Comparison of ENCODE assay signal across 23 mouse cellular contexts in genomic region chr8:80941621-80942020, GRCm38 (mm10).
"Had no signal": no experiment of that assay in that cellular context is flagged by ENCODE, and none has a peak within 500 bp of the region (broad histone marks: within the 10 kb centered on the region; RNA-seq: fewer than 3 reads in every experiment).

No protein-coding gene starts in this region.

- H3K4me3 ChIP-seq: limb, embryonic 10.5 days; limb, embryonic 13.5 days; liver, embryonic 12.5 days; liver, embryonic 15.5 days; lung, embryonic 15.5 days; megakaryocyte, embryonic 14.5 days; midbrain, embryonic 10.5 days; midbrain, embryonic 13.5 days; neural tube, embryonic 12.5 days; neural tube, embryonic 15.5 days; stomach, embryonic 15.5 days had no signal

- ATAC-seq: liver, embryonic 12.5 days; midbrain, embryonic 13.5 days; midbrain, embryonic 16.5 days had no signal

- H3K9me3 ChIP-seq: limb, embryonic 10.5 days; limb, embryonic 13.5 days; liver, embryonic 12.5 days; liver, embryonic 15.5 days; lung, embryonic 15.5 days; midbrain, embryonic 10.5 days; midbrain, embryonic 13.5 days; neural tube, embryonic 12.5 days; neural tube, embryonic 15.5 days; stomach, embryonic 15.5 days had no signal

- H3K36me3 ChIP-seq: limb, embryonic 10.5 days; limb, embryonic 13.5 days; liver, embryonic 12.5 days; liver, embryonic 15.5 days; lung, embryonic 15.5 days; midbrain, embryonic 10.5 days; midbrain, embryonic 13.5 days; neural tube, embryonic 12.5 days; neural tube, embryonic 15.5 days; stomach, embryonic 15.5 days had no signal

- H3K4me1 ChIP-seq: liver, embryonic 12.5 days; liver, embryonic 15.5 days; neural tube, embryonic 12.5 days had no signal

- H3K27ac ChIP-seq: kidney, postnatal 0 days; limb, embryonic 10.5 days; limb, embryonic 13.5 days; liver, embryonic 12.5 days; liver, embryonic 15.5 days; lung, embryonic 15.5 days; midbrain, embryonic 10.5 days; midbrain, embryonic 13.5 days; neural tube, embryonic 12.5 days; neural tube, embryonic 15.5 days; stomach, embryonic 15.5 days had no signal

- H3K9ac ChIP-seq: limb, embryonic 13.5 days; liver, embryonic 12.5 days; liver, embryonic 15.5 days; lung, embryonic 15.5 days; midbrain, embryonic 13.5 days; neural tube, embryonic 12.5 days; neural tube, embryonic 15.5 days; stomach, embryonic 15.5 days had no signal

- H3K27me3 ChIP-seq: limb, embryonic 13.5 days; liver, embryonic 12.5 days; liver, embryonic 15.5 days; lung, embryonic 15.5 days; megakaryocyte, embryonic 14.5 days; midbrain, embryonic 13.5 days; neural tube, embryonic 12.5 days; neural tube, embryonic 15.5 days; stomach, embryonic 15.5 days had no signal

- DNase-seq: kidney, adult 2 months; kidney, postnatal 25 days; liver; lung, adult 18-20 months; lung, postnatal 10 days; lung, postnatal 36 days; retina, postnatal 1 day; right cerebral cortex, postnatal 25 days; spleen, adult 18-20 months; thymus, postnatal 25 days had no signal
